Mouse (Mus musculus): Measurements from ENCODE around the gene Kmt5b. TPM values are rescaled to one million over a fixed set of nuclear protein-coding genes. Genes with fewer than 3 reads are reported as not detected.
A peak's percentile ranks its signal among the peaks of the same experiment; 100 is the strongest.

Kmt5b gene
- polyA plus RNA-seq, 1 experiment from 2014 or later: 34.3 TPM

- no peaks in the 10 kb centered on the region for H3K27me3 ChIP-seq (ENCODE audit: insufficient read depth, low read length)
- ATAC-seq (ENCODE audit: insufficient read depth) (peak; percentile 94), DNase-seq (peak; percentile 97)
- no peaks in the 10 kb centered on the region for H3K9me3 ChIP-seq (ENCODE audit: low read depth, low read length)
- H3K36me3 ChIP-seq (ENCODE audit: insufficient read depth): peaks cover 6% of the 10 kb centered on the region; the same call in 1 of the 2 replicates
- peak overlapping the region; percentile 100 for H3K9ac ChIP-seq
- peak overlapping the region; percentile 92 for H3K4me2 ChIP-seq
- H3K4me1 ChIP-seq (ENCODE audit: insufficient read depth): peaks cover 10% of the 10 kb centered on the region; the same call in 1 of the 2 replicates
- under 1% methylated on average over 54 of the region's 60 CpGs for WGBS
- H3K27ac ChIP-seq (ENCODE audit: low read depth): peak overlapping the region; percentile 100
- peak overlapping the region; percentile 98 for H3K4me3 ChIP-seq (ENCODE audit: low read depth, low read length)
- peak; percentile 34; the same call in 1 of the 2 replicates for TF ChIP-seq CTCF (IDR thresholded peaks at IDR 0.05; ENCODE audit: low read depth)
Observed at GRCm38 (mm10) chr19:3768697-3769383, 1.6 kb downstream of the Kmt5b start.

GRCm38 (mm10) chr19:3769533-3769932 lies 2.3 kb downstream of the Kmt5b start:
- Histone ChIP-seq H3K27me3 (ENCODE audit: insufficient read depth, low read length) (no peaks in the 10 kb centered on the region), H3K27ac (ENCODE audit: low read depth) (no peak overlapping the region; the same call in 1 of the 2 replicates), H3K4me2 (peak overlapping the region; percentile 92), H3K36me3 (ENCODE audit: insufficient read depth) (peaks cover 6% of the 10 kb centered on the region; the same call in 1 of the 2 replicates), H3K9ac (peak overlapping the region; percentile 100), H3K4me1 (ENCODE audit: insufficient read depth) (peaks cover 10% of the 10 kb centered on the region; the same call in 1 of the 2 replicates), H3K9me3 (ENCODE audit: low read depth, low read length) (no peaks in the 10 kb centered on the region), H3K4me3 (ENCODE audit: low read depth, low read length) (peak overlapping the region; percentile 98)
- DNase-seq (no peak), ATAC-seq (ENCODE audit: insufficient read depth) (no peak)
- no peak for TF ChIP-seq CTCF (IDR thresholded peaks at IDR 0.05; ENCODE audit: low read depth)
- 75% methylated on average over 6 of the region's 6 CpGs for WGBS

GRCm38 (mm10) chr19:3774159-3774558 lies 6.9 kb downstream of the Kmt5b start:
- H3K4me2 ChIP-seq: no peak overlapping the region
- 67% methylated on average over 2 of the region's 2 CpGs for WGBS
- H3K4me1 ChIP-seq (ENCODE audit: insufficient read depth): 0 out of 2 replicates have a peak, but pooled peaks cover 3% of the 10 kb centered on the region
- H3K36me3 ChIP-seq (ENCODE audit: insufficient read depth): peaks cover 11% of the 10 kb centered on the region; the same call in 1 of the 2 replicates
- H3K9me3 ChIP-seq (ENCODE audit: low read depth, low read length): no peaks in the 10 kb centered on the region
- H3K27ac ChIP-seq (ENCODE audit: low read depth): no peak overlapping the region
- no peak overlapping the region for H3K4me3 ChIP-seq (ENCODE audit: low read depth, low read length)
- peak; percentile 43 for TF ChIP-seq CTCF (IDR thresholded peaks at IDR 0.05; ENCODE audit: low read depth)
- H3K27me3 ChIP-seq (ENCODE audit: insufficient read depth, low read length): no peaks in the 10 kb centered on the region
- DNase-seq (peak; percentile 38), ATAC-seq (ENCODE audit: insufficient read depth) (no peak)
- H3K9ac ChIP-seq: no peak overlapping the region

- Histone ChIP-seq H3K27ac (ENCODE audit: low read depth) (no peak overlapping the region), H3K4me3 (ENCODE audit: low read depth, low read length) (no peak overlapping the region), H3K36me3 (ENCODE audit: insufficient read depth) (peaks cover 23% of the 10 kb centered on the region; the same call in 1 of the 2 replicates), H3K4me2 (no peak overlapping the region), H3K9ac (no peak overlapping the region), H3K4me1 (ENCODE audit: insufficient read depth) (no peaks in the 10 kb centered on the region), H3K9me3 (ENCODE audit: low read depth, low read length) (no peaks in the 10 kb centered on the region), H3K27me3 (ENCODE audit: insufficient read depth, low read length) (no peaks in the 10 kb centered on the region)
- 90% methylated on average over 8 of the region's 8 CpGs for WGBS
- no peak for ATAC-seq (ENCODE audit: insufficient read depth)
- TF ChIP-seq CTCF (IDR thresholded peaks at IDR 0.05; ENCODE audit: low read depth): no peak
- DNase-seq: no peak
Observed at GRCm38 (mm10) chr19:3778713-3779112, 11.5 kb downstream of the Kmt5b start.

- Histone ChIP-seq H3K4me1 (ENCODE audit: insufficient read depth) (no peaks in the 10 kb centered on the region), H3K27ac (ENCODE audit: low read depth) (no peak overlapping the region), H3K27me3 (ENCODE audit: insufficient read depth, low read length) (no peaks in the 10 kb centered on the region), H3K4me2 (no peak overlapping the region), H3K4me3 (ENCODE audit: low read depth, low read length) (no peak overlapping the region), H3K36me3 (ENCODE audit: insufficient read depth) (peaks cover 61% of the 10 kb centered on the region), H3K9ac (no peak overlapping the region), H3K9me3 (ENCODE audit: low read depth, low read length) (no peaks in the 10 kb centered on the region)
- peak; percentile 22 for DNase-seq
- ATAC-seq (ENCODE audit: insufficient read depth): no peak
- WGBS: 88% methylated on average over 1 of the region's 1 CpGs
- no peak for TF ChIP-seq CTCF (IDR thresholded peaks at IDR 0.05; ENCODE audit: low read depth)
Observed at GRCm38 (mm10) chr19:3790077-3790476, 22.9 kb downstream of the Kmt5b start.

GRCm38 (mm10) chr19:3805526-3805925 lies 38.3 kb downstream of the Kmt5b start:
- Histone ChIP-seq H3K4me3 (ENCODE audit: low read depth, low read length) (no peak overlapping the region), H3K9me3 (ENCODE audit: low read depth, low read length) (no peaks in the 10 kb centered on the region), H3K4me1 (ENCODE audit: insufficient read depth) (no peaks in the 10 kb centered on the region), H3K4me2 (no peak overlapping the region), H3K36me3 (ENCODE audit: insufficient read depth) (peaks cover 84% of the 10 kb centered on the region), H3K27ac (ENCODE audit: low read depth) (no peak overlapping the region), H3K27me3 (ENCODE audit: insufficient read depth, low read length) (no peaks in the 10 kb centered on the region), H3K9ac (no peak overlapping the region)
- ATAC-seq (ENCODE audit: insufficient read depth) (no peak), DNase-seq (no peak)
- no peak for TF ChIP-seq CTCF (IDR thresholded peaks at IDR 0.05; ENCODE audit: low read depth)
- WGBS: 91% methylated on average over 7 of the region's 7 CpGs

- DNase-seq (no peak), ATAC-seq (ENCODE audit: insufficient read depth) (no peak)
- Histone ChIP-seq H3K9me3 (ENCODE audit: low read depth, low read length) (no peaks in the 10 kb centered on the region), H3K27me3 (ENCODE audit: insufficient read depth, low read length) (no peaks in the 10 kb centered on the region), H3K4me2 (no peak overlapping the region), H3K36me3 (ENCODE audit: insufficient read depth) (peaks cover 81% of the 10 kb centered on the region), H3K9ac (no peak overlapping the region), H3K4me1 (ENCODE audit: insufficient read depth) (no peaks in the 10 kb centered on the region), H3K4me3 (ENCODE audit: low read depth, low read length) (no peak overlapping the region), H3K27ac (ENCODE audit: low read depth) (no peak overlapping the region)
- no peak for TF ChIP-seq CTCF (IDR thresholded peaks at IDR 0.05; ENCODE audit: low read depth)
- WGBS: 83% methylated on average over 10 of the region's 10 CpGs
Observed at GRCm38 (mm10) chr19:3810536-3811233, 43.5 kb downstream of the Kmt5b start.
